Mouse (Mus musculus) G1E (cell line): ENCODE results near the gene Ogn.

Experiments
- CTCF ChIP-seq: IDR thresholded peaks from 2 replicates; pipeline ENCODE4 v1.5.1; 2012; ENCODE audit warnings: low read depth, low read length, inconsistent platforms, mixed read lengths
- GATA1 ChIP-seq: IDR thresholded peaks from 2 replicates; pipeline ENCODE4 v1.6.1; 2012; ENCODE audit warnings: borderline replicate concordance, low read length, inconsistent platforms, mixed read lengths
- TAL1 ChIP-seq: conservative IDR thresholded peaks from 2 replicates; pipeline ENCODE4 v1.6.1; 2012; ENCODE audit warnings: low read depth, low read length, inconsistent platforms, mixed read lengths

GRCm38 (mm10) chr13:49608589-49609322 is 910 bp downstream of the Ogn start:
- TF ChIP-seq TAL1 (no peak), GATA1 (no peak), CTCF (no peak)
